Mouse (Mus musculus): ENCODE data around the gene Gm8909. TPM values are rescaled to one million over a fixed set of nuclear protein-coding genes. Genes with fewer than 3 reads are reported as not detected.

Gene Gm8909
- not detected in 2 replicates for polyA plus RNA-seq (2015; fragmentation: Nextera tagmentation; extraction: Ambion mirVana)

GRCm38 (mm10) chr17:36168039-36168652 lies at the start of gene Gm8909:
TSS of gene Gm8909 (minus strand) at chr17:36168537.
- H3K9ac ChIP-seq: no peak within 1 kb of the TSS
- H3K27me3 ChIP-seq: peaks cover 83% of the 10 kb centered on the region
- no peak for ATAC-seq (replicated peaks; ENCODE audit: low FRiP score)

GRCm38 (mm10) chr17:36215586-36215985 lies 47.2 kb upstream of the Gm8909 start:
- H3K4me3 ChIP-seq (replicated peaks): no peak overlapping the region
- H3K27ac ChIP-seq: no peak overlapping the region
- no peak overlapping the region for H3K9ac ChIP-seq
- no peaks in the 10 kb centered on the region for H3K9me3 ChIP-seq (replicated peaks)
- ATAC-seq (replicated peaks; ENCODE audit: low FRiP score): no peak
- H3K4me2 ChIP-seq: no peak overlapping the region
- no peaks in the 10 kb centered on the region for H3K36me3 ChIP-seq
- H3K4me1 ChIP-seq: no peaks in the 10 kb centered on the region
- peaks cover 91% of the 10 kb centered on the region for H3K27me3 ChIP-seq
- WGBS: 4% methylated on average over 20 of the region's 20 CpGs

More at GRCm38 (mm10) chr17:36168039-36168652, at the start of gene Gm8909:
- peaks cover 11% of the 10 kb centered on the region for H3K4me1 ChIP-seq
- no peaks in the 10 kb centered on the region for H3K36me3 ChIP-seq
- peak within 1 kb of the TSS; percentile 38 for H3K4me3 ChIP-seq (replicated peaks)
- no peaks in the 10 kb centered on the region for H3K9me3 ChIP-seq (replicated peaks)
- peak within 1 kb of the TSS; percentile 59 for H3K4me2 ChIP-seq
- H3K27ac ChIP-seq: no peak within 1 kb of the TSS
- WGBS: under 1% methylated on average over 61 of the region's 63 CpGs

- H3K27ac ChIP-seq: no peak overlapping the region
- H3K27me3 ChIP-seq: peaks cover 93% of the 10 kb centered on the region
- no peak overlapping the region for H3K4me2 ChIP-seq
- no peaks in the 10 kb centered on the region for H3K9me3 ChIP-seq (replicated peaks)
- ATAC-seq (replicated peaks; ENCODE audit: low FRiP score): no peak
- H3K4me1 ChIP-seq: peaks cover 12% of the 10 kb centered on the region
- no peaks in the 10 kb centered on the region for H3K36me3 ChIP-seq
- H3K4me3 ChIP-seq (replicated peaks): no peak overlapping the region
- H3K9ac ChIP-seq: no peak overlapping the region
Measured at GRCm38 (mm10) chr17:36206846-36207245, 38.5 kb upstream of the Gm8909 start.

GRCm38 (mm10) chr17:36205862-36206261 lies 37.5 kb upstream of the Gm8909 start:
- 0 out of 2 replicates have a peak overlapping the region, but pooled peaks have one; percentile 17 for H3K9ac ChIP-seq
- H3K4me1 ChIP-seq: peaks cover 12% of the 10 kb centered on the region
- no peak for ATAC-seq (replicated peaks; ENCODE audit: low FRiP score)
- H3K4me2 ChIP-seq: peak overlapping the region; percentile 67
- H3K36me3 ChIP-seq: no peaks in the 10 kb centered on the region
- H3K4me3 ChIP-seq (replicated peaks): peak overlapping the region; percentile 41
- H3K9me3 ChIP-seq (replicated peaks): no peaks in the 10 kb centered on the region
- no peak overlapping the region for H3K27ac ChIP-seq
- peaks cover 95% of the 10 kb centered on the region for H3K27me3 ChIP-seq
- WGBS: under 1% methylated on average over 32 of the region's 41 CpGs

GRCm38 (mm10) chr17:36205456-36205855 lies 37.1 kb upstream of the Gm8909 start:
- Histone ChIP-seq H3K27me3 (peaks cover 91% of the 10 kb centered on the region), H3K4me2 (peak overlapping the region; percentile 67), H3K9me3 (replicated peaks) (no peaks in the 10 kb centered on the region), H3K4me1 (peaks cover 12% of the 10 kb centered on the region), H3K4me3 (replicated peaks) (peak overlapping the region; percentile 41), H3K9ac (no peak overlapping the region), H3K27ac (no peak overlapping the region), H3K36me3 (no peaks in the 10 kb centered on the region)
- under 1% methylated on average over 15 of the region's 15 CpGs for WGBS
- ATAC-seq (replicated peaks; ENCODE audit: low FRiP score): no peak

- Histone ChIP-seq H3K36me3 (no peaks in the 10 kb centered on the region), H3K4me3 (replicated peaks) (no peak overlapping the region), H3K27me3 (peaks cover 85% of the 10 kb centered on the region), H3K9me3 (replicated peaks) (no peaks in the 10 kb centered on the region), H3K27ac (no peak overlapping the region), H3K9ac (no peak overlapping the region), H3K4me2 (no peak overlapping the region), H3K4me1 (peaks cover 12% of the 10 kb centered on the region)
- ATAC-seq (replicated peaks; ENCODE audit: low FRiP score): no peak
- WGBS: 88% methylated on average over 2 of the region's 2 CpGs
Measured at GRCm38 (mm10) chr17:36201851-36202250, 33.5 kb upstream of the Gm8909 start.

GRCm38 (mm10) chr17:36198317-36198716 lies 30.0 kb upstream of the Gm8909 start:
- no peak for ATAC-seq (replicated peaks; ENCODE audit: low FRiP score)

GRCm38 (mm10) chr17:36194471-36194870 lies 26.1 kb upstream of the Gm8909 start:
- H3K9me3 ChIP-seq (replicated peaks): no peaks in the 10 kb centered on the region
- no peak overlapping the region for H3K27ac ChIP-seq
- no peak for ATAC-seq (replicated peaks; ENCODE audit: low FRiP score)
- H3K4me2 ChIP-seq: no peak overlapping the region
- no peak overlapping the region for H3K9ac ChIP-seq
- no peaks in the 10 kb centered on the region for H3K4me1 ChIP-seq
- 85% methylated on average over 6 of the region's 6 CpGs for WGBS
- H3K27me3 ChIP-seq: peaks cover 81% of the 10 kb centered on the region
- H3K4me3 ChIP-seq (replicated peaks): no peak overlapping the region
- no peaks in the 10 kb centered on the region for H3K36me3 ChIP-seq

More at GRCm38 (mm10) chr17:36198317-36198716, 30.0 kb upstream of the Gm8909 start:
- Histone ChIP-seq H3K27ac (no peak overlapping the region), H3K36me3 (no peaks in the 10 kb centered on the region), H3K4me1 (no peaks in the 10 kb centered on the region), H3K27me3 (peaks cover 76% of the 10 kb centered on the region), H3K9me3 (replicated peaks) (no peaks in the 10 kb centered on the region), H3K4me3 (replicated peaks) (no peak overlapping the region), H3K4me2 (no peak overlapping the region), H3K9ac (no peak overlapping the region)
- WGBS: 8% methylated on average over 5 of the region's 5 CpGs

GRCm38 (mm10) chr17:36193546-36194141 lies 25.3 kb upstream of the Gm8909 start:
- 29% methylated on average over 8 of the region's 8 CpGs for WGBS
- Histone ChIP-seq H3K4me2 (no peak overlapping the region), H3K9ac (no peak overlapping the region), H3K4me3 (replicated peaks) (no peak overlapping the region), H3K27ac (no peak overlapping the region), H3K9me3 (replicated peaks) (no peaks in the 10 kb centered on the region), H3K36me3 (no peaks in the 10 kb centered on the region), H3K4me1 (no peaks in the 10 kb centered on the region), H3K27me3 (peaks cover 84% of the 10 kb centered on the region)
- peak; percentile 40; the same call in 1 of the 2 replicates for ATAC-seq (replicated peaks; ENCODE audit: low FRiP score)

GRCm38 (mm10) chr17:36192371-36192770 lies 24.0 kb upstream of the Gm8909 start:
- Histone ChIP-seq H3K9me3 (replicated peaks) (no peaks in the 10 kb centered on the region), H3K4me3 (replicated peaks) (no peak overlapping the region), H3K27me3 (peaks cover 82% of the 10 kb centered on the region), H3K4me2 (no peak overlapping the region), H3K36me3 (no peaks in the 10 kb centered on the region), H3K27ac (no peak overlapping the region), H3K9ac (no peak overlapping the region), H3K4me1 (no peaks in the 10 kb centered on the region)
- 70% methylated on average over 2 of the region's 2 CpGs for WGBS
- no peak for ATAC-seq (replicated peaks; ENCODE audit: low FRiP score)

- ATAC-seq (replicated peaks; ENCODE audit: low FRiP score): no peak
- Histone ChIP-seq H3K9me3 (replicated peaks) (no peaks in the 10 kb centered on the region), H3K4me3 (replicated peaks) (no peak within 1 kb of the TSS), H3K27ac (no peak within 1 kb of the TSS), H3K9ac (no peak within 1 kb of the TSS), H3K4me2 (no peak within 1 kb of the TSS), H3K27me3 (peaks cover 85% of the 10 kb centered on the region), H3K4me1 (no peaks in the 10 kb centered on the region), H3K36me3 (no peaks in the 10 kb centered on the region)
- 67% methylated on average over 2 of the region's 2 CpGs for WGBS
Measured at GRCm38 (mm10) chr17:36190169-36190507, 21.8 kb upstream of the Gm8909 start, which contains the start of gene H2-T3. TSS of gene H2-T3 (minus strand) at chr17:36190287.

GRCm38 (mm10) chr17:36189491-36190168 lies 21.3 kb upstream of the Gm8909 start:
- H3K4me3 ChIP-seq (replicated peaks): no peak overlapping the region
- H3K36me3 ChIP-seq: no peaks in the 10 kb centered on the region
- H3K4me2 ChIP-seq: no peak overlapping the region
- H3K27me3 ChIP-seq: peaks cover 85% of the 10 kb centered on the region
- H3K9ac ChIP-seq: no peak overlapping the region
- WGBS: 35% methylated on average over 18 of the region's 18 CpGs
- H3K9me3 ChIP-seq (replicated peaks): no peaks in the 10 kb centered on the region
- H3K27ac ChIP-seq: no peak overlapping the region
- no peaks in the 10 kb centered on the region for H3K4me1 ChIP-seq
- no peak for ATAC-seq (replicated peaks; ENCODE audit: low FRiP score)

Data from kidney, embryonic 15.5 days (tissue).